Mouse (Mus musculus) megakaryocyte, embryonic 14.5 days (primary cell): ENCODE measurements around the gene Lnx2.

Experiments
- FLI1 ChIP-seq: IDR thresholded peaks from 2 replicates; pipeline ENCODE4 v1.6.1; 2012; ENCODE audit warnings: low read length, inconsistent platforms, mixed read lengths
- GATA1 ChIP-seq: IDR thresholded peaks from 3 replicates; pipeline ENCODE4 v1.6.1; 2012; ENCODE audit warnings: mixed read lengths, low read length, inconsistent platforms, borderline replicate concordance

DNA sequence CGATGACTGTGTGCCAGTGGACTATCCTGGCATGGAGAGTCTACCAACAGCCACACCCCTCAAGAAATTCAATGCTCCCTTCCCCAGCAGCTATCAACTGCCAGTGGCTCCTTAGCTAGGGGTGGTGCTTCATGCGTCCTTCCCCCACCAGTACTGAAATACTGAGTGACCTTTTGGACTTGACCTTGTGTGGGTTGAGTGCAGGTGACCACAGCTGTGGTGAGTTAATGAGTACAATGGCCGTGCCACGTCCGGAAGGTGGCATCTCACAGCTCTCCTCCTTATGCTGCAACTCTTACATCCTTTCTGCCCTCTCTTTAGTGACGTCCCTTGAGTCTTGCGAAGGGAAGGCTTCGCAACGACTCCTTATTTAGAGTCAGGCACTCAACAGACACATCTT lies 103.0 kb downstream of the Lnx2 start:
- no peak for TF ChIP-seq GATA1
- no peak for TF ChIP-seq FLI1
